Mouse (Mus musculus) left cerebral cortex, postnatal 10 days (tissue): ENCODE results near the gene Doc2g. TPM values are rescaled to one million over a fixed set of nuclear protein-coding genes. Genes with fewer than 3 reads are reported as not detected.

Experiments
- DNase-seq, 2 experiments: peaks; one replicate each; pipeline ENCODE4 v3.0.0; 2021 to 2022; ENCODE audit warnings: low spot score in 2 of 2, mixed read lengths in 1 of 2; ENCODE audit errors: extremely low spot score in 1 of 2
- intact Hi-C: fragments of 180-260 bp; cut with DNase I; formaldehyde crosslinking; loops from one replicate; pipeline ENCODE4 v1.15.1; 2025
- total RNA-seq, 2 experiments: library from RNA; stranded (reverse); gene quantifications; 2 replicates each; pipeline ENCODE4 v1.2.3; 2021

Gene Doc2g
- total RNA-seq, 2 experiments from 2014 or later = 3.3 to 4.1 TPM

- intact Hi-C loops = no loop called here
- DNase-seq = peak in 1 of 2 experiments; percentile 88
Measured at GRCm38 (mm10) chr19:3986334-3986733, 16.8 kb upstream of the Doc2g start, which contains the start of gene Acy3. Gene Acy3, plus strand, starts transcription at chr19:3986570.

- no peak for DNase-seq
- intact Hi-C loops = no loop called here
Measured at GRCm38 (mm10) chr19:3988066-3988465, 15.0 kb upstream of the Doc2g start.

- no peak for DNase-seq
- intact Hi-C loops = no loop called here
Measured at GRCm38 (mm10) chr19:3988750-3989149, 14.4 kb upstream of the Doc2g start.

- intact Hi-C loops = no loop called here
- no peak for DNase-seq
Measured at GRCm38 (mm10) chr19:3990804-3991203, 12.3 kb upstream of the Doc2g start.

- intact Hi-C loops = no loop called here
- DNase-seq = no peak
Measured at GRCm38 (mm10) chr19:3991562-3991961, 11.6 kb upstream of the Doc2g start.

- intact Hi-C loops = no loop called here
- DNase-seq = no peak
Measured at GRCm38 (mm10) chr19:3991966-3992365, 11.1 kb upstream of the Doc2g start.

- intact Hi-C loops = no loop called here
- no peak for DNase-seq
Measured at GRCm38 (mm10) chr19:3992416-3992815, 10.7 kb upstream of the Doc2g start, which contains the start of gene Tbx10. Gene Tbx10, plus strand, starts transcription at chr19:3992752.

GRCm38 (mm10) chr19:3994932-3995331, 8.2 kb upstream of the Doc2g start:
- no peak for DNase-seq
- intact Hi-C loops = no loop called here

GRCm38 (mm10) chr19:3995505-3995904, 7.6 kb upstream of the Doc2g start:
- intact Hi-C loops = no loop called here
- no peak for DNase-seq

GRCm38 (mm10) chr19:3996106-3996505, 7.0 kb upstream of the Doc2g start:
- no peak for DNase-seq
- intact Hi-C loops = no loop called here

- intact Hi-C loops = no loop called here
- DNase-seq = no peak
Measured at GRCm38 (mm10) chr19:3996747-3997146, 6.4 kb upstream of the Doc2g start.

- DNase-seq = no peak
- intact Hi-C loops = no loop called here
Measured at GRCm38 (mm10) chr19:3997231-3997630, 5.9 kb upstream of the Doc2g start.

GRCm38 (mm10) chr19:3998335-3998734, 4.8 kb upstream of the Doc2g start:
- DNase-seq = peak in 1 of 2 experiments; percentile 36
- intact Hi-C loops = no loop called here

GRCm38 (mm10) chr19:3999121-3999730, 3.9 kb upstream of the Doc2g start:
- intact Hi-C loops = no loop called here
- peak in 1 of 2 experiments; percentile 25 for DNase-seq

- peak; percentile 94 to 97 for DNase-seq
- intact Hi-C loops = no loop called here
Measured at GRCm38 (mm10) chr19:4000119-4000900, 2.8 kb upstream of the Doc2g start, which contains the start of the genes Nudt8 and Gm49405. Gene Nudt8, plus strand, starts transcription at chr19:4000580. Gene Gm49405, plus strand, starts transcription at chr19:4000626.

- DNase-seq = peak in 1 of 2 experiments; percentile 28
- intact Hi-C loops = no loop called here
Measured at GRCm38 (mm10) chr19:4000949-4001525, 2.1 kb upstream of the Doc2g start.

GRCm38 (mm10) chr19:4001752-4002151, 1.4 kb upstream of the Doc2g start:
- DNase-seq = no peak
- intact Hi-C loops = no loop called here

- intact Hi-C loops = no loop called here
- peak in 1 of 2 experiments; percentile 22 for DNase-seq
Measured at GRCm38 (mm10) chr19:4003641-4004040, 528 bp downstream of the Doc2g start.

- DNase-seq = peak in 1 of 2 experiments; percentile 29
- intact Hi-C loops = no loop called here
Measured at GRCm38 (mm10) chr19:4004331-4004730, 1.2 kb downstream of the Doc2g start.

- no peak for DNase-seq
- intact Hi-C loops = no loop called here
Measured at GRCm38 (mm10) chr19:4005091-4005490, 2.0 kb downstream of the Doc2g start.
